Mouse (Mus musculus) ES-Bruce4 (cell line): ENCODE data around the gene Wrap53. TPM values are rescaled to one million over a fixed set of nuclear protein-coding genes. Genes with fewer than 3 reads are reported as not detected.
A peak's percentile ranks its signal among the peaks of the same experiment; 100 is the strongest.

Experiments used
- H3K27ac ChIP-seq: 2 replicates; pipeline ENCODE4 v1.5.1; 2012; ENCODE audit warnings: low read length, inconsistent platforms; ENCODE audit not compliant: insufficient read depth
- H3K27me3 ChIP-seq: 2 replicates; pipeline ENCODE4 v1.6.1; 2012; ENCODE audit warnings: mild to moderate bottlenecking, low read length, inconsistent platforms; ENCODE audit not compliant: control insufficient read depth, poor library complexity, insufficient read depth, severe bottlenecking
- H3K36me3 ChIP-seq: 2 replicates; pipeline ENCODE4 v1.6.1; 2012; ENCODE audit warnings: inconsistent platforms, mild to moderate bottlenecking, low read length, moderate library complexity; ENCODE audit not compliant: control insufficient read depth, poor library complexity, insufficient read depth, severe bottlenecking
- H3K4me1 ChIP-seq: one replicate; pipeline ENCODE4 v1.8.1; 2011; ENCODE audit warnings: low read length; ENCODE audit not compliant: control insufficient read depth, insufficient read depth
- H3K4me3 ChIP-seq: 2 replicates; pipeline ENCODE4 v1.5.1; 2011; ENCODE audit warnings: low read depth, mild to moderate bottlenecking, low read length
- H3K9ac ChIP-seq: 2 replicates; pipeline ENCODE4 v1.6.1; 2012; ENCODE audit warnings: low read depth, mild to moderate bottlenecking, inconsistent platforms; ENCODE audit not compliant: poor library complexity, severe bottlenecking
- H3K9me3 ChIP-seq: replicated peaks from 2 replicates; pipeline ENCODE4 v1.6.1; 2012; ENCODE audit warnings: mild to moderate bottlenecking, low read length, inconsistent platforms; ENCODE audit not compliant: control insufficient read depth, poor library complexity, insufficient read depth, severe bottlenecking
- CTCF ChIP-seq: IDR thresholded peaks from one replicate; pipeline ENCODE4 v1.8.1; 2011; ENCODE audit warnings: low read depth, low read length
- EP300 ChIP-seq: IDR thresholded peaks from 2 replicates; pipeline ENCODE4 v1.6.1; 2011; ENCODE audit warnings: low read depth, low read length; ENCODE audit not compliant: insufficient read depth
- POLR2A ChIP-seq: IDR thresholded peaks from one replicate; pipeline ENCODE4 v1.8.1; 2011; ENCODE audit warnings: low read length; ENCODE audit not compliant: insufficient read depth
- polyA plus RNA-seq: library from polyadenylated mRNA; stranded (reverse); fragments of >200 nt; gene quantifications from 2 replicates; pipeline ENCODE4 v1.2.4, GENCODE M21; 2011; ENCODE audit warnings: low read depth; ENCODE audit not compliant: missing spikeins, insufficient read depth, insufficient read length

The Wrap53 gene
- polyA plus RNA-seq, 1 experiment, result 10.3 TPM

DNA sequence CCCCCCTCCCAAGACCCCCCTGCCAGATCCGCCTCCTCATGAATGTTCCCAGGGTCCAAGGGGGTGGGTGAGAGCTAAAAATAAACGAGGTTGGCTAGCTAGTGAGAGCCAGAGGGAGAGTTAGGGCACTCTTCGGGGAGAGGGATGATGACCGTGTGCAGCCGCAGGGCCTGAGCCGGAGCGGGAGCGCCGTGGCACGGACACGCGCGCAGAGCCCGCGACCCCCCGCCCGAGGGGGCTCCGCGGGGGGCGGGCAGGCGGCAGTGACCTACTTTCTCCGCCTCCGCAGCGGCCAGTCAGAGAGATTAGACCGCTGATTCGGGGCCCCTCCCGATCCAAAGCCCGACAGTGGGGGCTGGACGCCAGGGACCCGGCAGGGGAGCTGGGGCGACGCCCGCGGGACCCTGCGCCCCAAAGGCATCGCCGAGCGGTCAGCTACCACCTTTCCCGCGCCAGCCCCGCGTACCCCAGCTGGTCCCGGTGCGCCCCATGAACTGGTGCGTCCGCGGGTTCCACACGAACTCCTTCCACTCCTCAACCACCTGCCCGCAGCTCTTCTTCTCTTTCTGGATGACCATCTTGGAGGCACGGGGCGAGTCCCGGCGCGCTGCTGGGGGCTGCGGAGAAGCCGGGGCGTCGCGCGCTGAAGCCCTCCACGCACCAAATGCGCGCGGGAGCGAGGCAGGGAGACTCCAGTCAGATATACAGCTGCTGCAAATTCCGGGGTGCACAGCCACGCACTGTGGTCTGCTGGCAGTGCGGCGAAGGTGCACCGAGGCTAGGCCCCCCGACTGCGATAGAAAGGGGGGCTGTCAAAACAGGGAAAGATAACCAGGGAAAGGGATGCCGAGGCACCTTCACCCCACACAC lies 25.0 kb upstream of the Wrap53 start:
- H3K4me3 ChIP-seq, result peak overlapping the region; percentile 69
- no peaks in the 10 kb centered on the region for H3K9me3 ChIP-seq
- H3K4me1 ChIP-seq, result peaks cover 4% of the 10 kb centered on the region
- H3K9ac ChIP-seq, result peak overlapping the region; percentile 55
- no peak overlapping the region for H3K27ac ChIP-seq
- no peaks in the 10 kb centered on the region for H3K36me3 ChIP-seq
- peaks cover 8% of the 10 kb centered on the region for H3K27me3 ChIP-seq
- TF ChIP-seq CTCF (no peak), POLR2A (no peak), EP300 (no peak)

GRCm38 (mm10) chr11:69604347-69604746 lies 24.3 kb upstream of the Wrap53 start:
- no peaks in the 10 kb centered on the region for H3K36me3 ChIP-seq
- H3K9ac ChIP-seq, result peak overlapping the region; percentile 55
- no peak for TF ChIP-seq CTCF
- no peak for TF ChIP-seq EP300
- no peak for TF ChIP-seq POLR2A
- no peak overlapping the region; the same call in 1 of the 2 replicates for H3K4me3 ChIP-seq
- peaks cover 4% of the 10 kb centered on the region for H3K4me1 ChIP-seq
- H3K27me3 ChIP-seq, result peaks cover 8% of the 10 kb centered on the region
- H3K27ac ChIP-seq, result no peak overlapping the region
- H3K9me3 ChIP-seq, result no peaks in the 10 kb centered on the region

DNA sequence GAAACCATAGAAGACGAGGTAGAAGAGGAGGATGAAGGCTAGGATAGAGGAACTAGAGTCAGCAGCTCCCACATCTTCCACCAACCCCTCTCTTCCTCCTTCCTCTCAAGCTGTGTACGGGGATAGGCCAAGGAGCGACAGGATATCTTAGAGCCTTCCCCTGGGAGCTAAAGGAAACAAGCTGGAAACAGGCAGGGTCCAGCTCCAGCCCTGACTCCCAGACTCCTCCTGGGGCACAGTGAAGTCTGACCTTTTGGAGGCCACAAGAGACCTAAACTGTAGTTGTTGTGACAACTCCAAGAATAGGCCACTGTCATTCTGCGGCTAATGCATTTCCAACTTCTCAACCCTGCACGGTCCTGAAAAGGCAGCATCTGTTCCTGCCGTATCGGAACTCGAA lies 23.5 kb upstream of the Wrap53 start:
- Histone ChIP-seq H3K27ac (no peak overlapping the region), H3K27me3 (peaks cover 8% of the 10 kb centered on the region), H3K9ac (no peak overlapping the region), H3K9me3 (no peaks in the 10 kb centered on the region), H3K36me3 (no peaks in the 10 kb centered on the region), H3K4me3 (no peak overlapping the region), H3K4me1 (peaks cover 4% of the 10 kb centered on the region)
- no peak for TF ChIP-seq EP300
- no peak for TF ChIP-seq POLR2A
- TF ChIP-seq CTCF, result no peak

DNA sequence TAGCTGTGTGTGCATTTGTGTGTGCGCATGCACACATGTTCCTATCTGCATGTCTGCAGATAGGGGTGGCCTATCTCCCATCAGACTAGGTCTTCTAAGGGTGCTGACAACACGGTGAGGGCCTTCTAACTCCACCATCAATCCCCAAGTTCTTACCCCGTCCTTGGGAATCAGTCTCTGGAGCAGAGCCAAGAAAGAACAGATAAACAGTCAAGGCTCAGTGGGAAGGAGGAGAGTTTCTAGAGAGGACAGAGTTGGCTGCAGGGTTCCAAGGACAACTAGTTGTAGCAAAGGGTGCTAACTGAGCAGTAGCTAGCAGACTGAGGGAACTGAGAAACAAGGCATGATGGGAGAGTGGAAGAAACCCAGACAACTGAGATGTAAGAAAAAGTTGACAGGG lies 21.7 kb upstream of the Wrap53 start:
- no peak overlapping the region for H3K4me3 ChIP-seq
- H3K9ac ChIP-seq, result no peak overlapping the region
- H3K9me3 ChIP-seq, result no peaks in the 10 kb centered on the region
- no peak overlapping the region for H3K27ac ChIP-seq
- H3K4me1 ChIP-seq, result peaks cover 4% of the 10 kb centered on the region
- H3K36me3 ChIP-seq, result no peaks in the 10 kb centered on the region
- H3K27me3 ChIP-seq, result peaks cover 8% of the 10 kb centered on the region
- TF ChIP-seq EP300 (no peak), CTCF (no peak), POLR2A (no peak)

DNA sequence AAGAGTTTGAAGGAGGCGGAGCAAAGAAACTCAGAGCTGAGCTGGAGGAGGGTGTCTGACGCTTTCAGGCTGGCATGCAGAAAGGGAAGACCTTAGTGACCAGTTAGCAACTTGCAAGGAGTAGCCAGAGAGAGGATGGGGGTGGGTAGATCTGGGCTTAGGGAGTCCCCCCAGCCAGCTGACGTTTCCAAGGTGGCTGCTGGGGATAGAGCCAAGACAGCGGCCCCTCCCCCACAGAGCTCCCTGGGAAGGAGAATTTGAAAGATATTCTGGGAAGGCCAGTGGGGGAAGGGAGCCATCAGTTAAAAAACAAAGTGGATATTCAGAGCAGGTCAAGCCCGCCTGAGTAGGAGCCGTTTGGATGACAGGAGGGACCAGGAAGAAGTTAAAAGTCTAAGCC lies 20.0 kb upstream of the Wrap53 start:
- Histone ChIP-seq H3K9ac (no peak overlapping the region), H3K36me3 (no peaks in the 10 kb centered on the region), H3K9me3 (no peaks in the 10 kb centered on the region), H3K4me1 (peaks cover 4% of the 10 kb centered on the region), H3K4me3 (no peak overlapping the region), H3K27me3 (peaks cover 5% of the 10 kb centered on the region), H3K27ac (peak overlapping the region; percentile 60; the same call in 1 of the 2 replicates)
- TF ChIP-seq EP300 (peak; percentile 82), POLR2A (no peak), CTCF (no peak)

- Histone ChIP-seq H3K36me3 (no peaks in the 10 kb centered on the region), H3K27ac (peak overlapping the region; percentile 22; the same call in 1 of the 2 replicates), H3K27me3 (no peaks in the 10 kb centered on the region), H3K9me3 (no peaks in the 10 kb centered on the region), H3K4me3 (0 out of 2 replicates have a peak overlapping the region, but pooled peaks have one; percentile 9), H3K4me1 (peaks cover 4% of the 10 kb centered on the region), H3K9ac (peak overlapping the region; percentile 49)
- TF ChIP-seq POLR2A (no peak), CTCF (peak; percentile 18), EP300 (no peak)
These were observed 19.4 kb upstream of the Wrap53 start for GRCm38 (mm10) chr11:69599436-69599835.
